Mouse (Mus musculus) liver, adult 2 months (tissue): ENCODE data around the gene Kcne2.

ENCODE experiments used
- CTCF ChIP-seq: fragments of 200-500 bp; IDR thresholded peaks from 2 replicates; pipeline ENCODE4 v1.5.1; 2011; ENCODE audit warnings: low read depth, low read length, control low read depth
- POLR2A ChIP-seq: fragments of 200-500 bp; IDR thresholded peaks from 2 replicates; pipeline ENCODE4 v1.6.1; 2011; ENCODE audit warnings: low read length, control low read depth; ENCODE audit not compliant: insufficient read depth; ENCODE audit errors: extremely low read depth

- TF ChIP-seq CTCF: no peak
- TF ChIP-seq POLR2A: no peak
Observed at GRCm38 (mm10) chr16:92254316-92254715, 37.9 kb upstream of the Kcne2 start.
